Mouse (Mus musculus): ENCODE results near the gene Popdc2. TPM values are rescaled to one million over a fixed set of nuclear protein-coding genes. Genes with fewer than 3 reads are reported as not detected.
A peak's percentile ranks its signal among the peaks of the same experiment; 100 is the strongest.

Gene Popdc2
- total RNA-seq, 2 experiments from 2014 or later = 542 to 580 TPM

DNA sequence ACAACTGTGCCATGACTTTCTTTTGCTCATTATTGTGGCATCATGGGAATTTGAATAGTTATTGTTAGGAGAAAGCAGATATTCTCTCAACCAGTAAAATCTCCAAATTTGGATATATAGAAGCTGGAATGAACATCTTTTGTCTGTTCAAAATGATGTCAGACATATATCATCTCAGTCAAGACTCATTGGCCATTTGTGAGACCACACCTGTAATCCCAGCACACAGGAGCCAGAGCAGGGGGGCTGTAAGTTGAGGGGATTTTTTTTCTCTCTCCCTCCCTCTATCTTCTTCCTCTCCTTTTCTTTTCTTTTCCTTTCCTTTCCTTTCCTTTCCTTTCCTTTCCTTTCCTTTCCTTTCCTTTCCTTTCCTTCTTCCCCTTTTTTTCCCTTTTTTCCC lies 9.2 kb upstream of the Popdc2 start:
- intact Hi-C loops (cut with DNase I) = no loop called here
- no peak for DNase-seq

GRCm38 (mm10) chr16:38353642-38354041 lies 8.4 kb upstream of the Popdc2 start:
- intact Hi-C loops (cut with DNase I) = no loop called here

GRCm38 (mm10) chr16:38354185-38354913 lies 7.7 kb upstream of the Popdc2 start:
- DNase-seq = no peak
- intact Hi-C loops (cut with DNase I) = no loop called here

More at GRCm38 (mm10) chr16:38353642-38354041, 8.4 kb upstream of the Popdc2 start:
- DNase-seq = no peak

DNA sequence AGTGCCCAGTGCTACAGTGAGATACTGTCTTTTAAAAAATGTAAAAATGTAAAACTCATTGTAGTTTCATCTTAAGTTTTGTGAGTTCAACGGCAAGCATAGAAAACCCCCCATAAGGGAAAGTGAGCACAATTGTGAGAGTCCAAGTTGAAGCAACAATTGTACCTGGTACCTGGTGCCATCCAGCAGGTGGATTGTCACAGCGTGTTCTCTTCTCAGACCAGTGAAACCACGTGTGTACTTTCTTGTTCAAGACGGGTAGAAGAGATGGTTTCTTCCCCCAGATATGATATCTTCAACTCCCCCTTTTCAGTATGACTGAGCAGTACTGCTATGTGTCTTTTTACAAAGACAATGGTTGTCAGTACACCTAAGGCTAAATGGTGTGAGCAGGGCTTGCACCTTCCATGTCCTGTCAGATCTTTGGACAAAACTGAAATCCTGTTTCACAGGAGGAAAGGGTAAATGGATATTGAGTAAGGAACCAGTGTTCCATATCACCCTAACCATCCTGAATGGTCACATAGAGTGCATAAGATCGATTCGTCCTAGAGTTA lies 3.7 kb upstream of the Popdc2 start:
- intact Hi-C loops (cut with DNase I) = no loop called here

GRCm38 (mm10) chr16:38359241-38359640 lies 2.8 kb upstream of the Popdc2 start:
- intact Hi-C loops (cut with DNase I) = no loop called here
- no peak for DNase-seq

More for the DNA sequence above, 3.7 kb upstream of the Popdc2 start:
- no peak for DNase-seq

DNA sequence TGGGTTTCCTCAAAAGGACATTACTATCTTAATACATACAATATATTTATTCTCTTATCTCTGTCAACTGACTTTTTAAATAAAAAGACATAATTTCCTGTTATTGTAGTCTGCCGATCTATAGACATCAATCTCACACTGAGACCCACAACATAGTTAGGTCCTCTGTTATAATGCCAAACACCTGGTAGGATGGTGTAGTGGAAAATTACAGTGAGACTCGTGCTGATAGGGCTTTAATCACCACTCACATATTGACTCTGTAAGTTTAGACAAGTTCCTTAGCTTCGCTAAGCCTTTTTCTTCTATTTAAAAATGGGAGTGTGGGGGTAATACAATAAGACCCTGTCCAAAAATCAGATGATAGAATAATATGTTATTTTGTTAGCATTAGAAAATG lies 2.2 kb upstream of the Popdc2 start:
- intact Hi-C loops (cut with DNase I) = no loop called here

GRCm38 (mm10) chr16:38360317-38360716 lies 1.7 kb upstream of the Popdc2 start:
- no peak for DNase-seq

More for the DNA sequence above, 2.2 kb upstream of the Popdc2 start:
- no peak for DNase-seq

GRCm38 (mm10) chr16:38362493-38363255 lies 665 bp downstream of the Popdc2 start:
- DNase-seq = no peak
- intact Hi-C loops (cut with DNase I) = no loop called here

More at GRCm38 (mm10) chr16:38360317-38360716, 1.7 kb upstream of the Popdc2 start:
- intact Hi-C loops (cut with DNase I) = no loop called here

- intact Hi-C loops (cut with DNase I) = no loop called here
- no peak for DNase-seq
Measured at GRCm38 (mm10) chr16:38363256-38363595, 1.2 kb downstream of the Popdc2 start.

GRCm38 (mm10) chr16:38363657-38364056 lies 1.6 kb downstream of the Popdc2 start:
- intact Hi-C loops (cut with DNase I) = no loop called here
- no peak for DNase-seq

GRCm38 (mm10) chr16:38365390-38365789 lies 3.4 kb downstream of the Popdc2 start:
- no peak for DNase-seq
- intact Hi-C loops (cut with DNase I) = no loop called here

DNA sequence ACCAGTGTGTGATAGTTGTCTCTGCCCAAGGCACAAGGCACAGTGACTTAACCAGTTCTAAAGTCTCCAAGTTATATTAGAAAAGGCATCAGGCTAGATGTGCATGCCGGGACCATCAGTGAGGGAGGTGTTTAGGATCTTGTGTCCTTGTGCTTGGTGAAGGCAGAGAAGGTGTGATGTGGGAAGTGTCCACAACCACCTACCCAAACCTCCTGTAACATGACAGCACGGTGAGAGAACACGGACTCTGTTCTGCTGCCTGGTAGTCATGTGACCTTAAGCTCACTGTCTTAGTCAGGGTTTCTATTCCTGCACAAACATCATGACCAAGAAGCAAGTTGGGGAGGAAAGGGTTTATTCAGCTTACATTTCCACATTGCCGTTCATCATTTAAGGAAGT lies 4.2 kb downstream of the Popdc2 start:
- DNase-seq = no peak
- intact Hi-C loops (cut with DNase I) = no loop called here

DNA sequence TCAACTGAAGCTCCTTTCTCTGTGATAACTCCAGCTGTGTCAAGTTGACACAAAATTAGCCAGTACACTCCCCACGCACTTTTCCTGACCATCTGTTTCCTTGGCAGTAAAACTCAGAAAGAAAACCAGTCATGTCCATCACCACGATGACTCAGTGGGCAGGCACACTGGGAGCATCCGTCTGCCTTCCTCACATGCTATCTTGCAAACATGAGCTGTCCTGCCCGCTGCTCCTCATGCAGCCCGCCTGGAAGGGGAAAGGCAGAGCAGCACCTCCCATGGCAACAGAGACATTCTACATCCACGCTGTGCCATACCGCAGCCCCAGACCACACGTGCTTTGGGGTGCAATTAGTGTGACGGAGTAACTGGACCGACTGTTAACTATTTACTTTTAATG lies 6.3 kb downstream of the Popdc2 start:
- DNase-seq = peak; percentile 34 to 49
- intact Hi-C loops (cut with DNase I) = no loop called here

DNA sequence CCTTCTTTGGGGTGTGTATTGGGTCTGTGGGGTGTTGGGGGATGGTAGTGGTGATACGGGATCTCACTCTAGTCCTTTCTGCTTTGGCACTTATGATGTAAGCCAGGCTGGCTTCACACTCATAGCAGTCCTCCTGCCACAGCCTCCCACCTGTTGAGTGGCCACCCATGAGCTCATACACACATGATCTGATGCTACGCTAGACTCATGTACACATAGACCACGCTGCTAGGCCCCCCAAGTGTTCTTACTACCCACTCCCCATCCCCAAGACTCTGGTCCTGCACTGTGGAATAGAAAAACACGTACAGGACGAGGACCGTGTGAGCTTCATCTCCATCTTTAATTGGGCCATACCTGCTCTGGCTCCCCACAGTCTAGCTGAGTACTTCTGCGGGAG lies 7.0 kb downstream of the Popdc2 start:
- intact Hi-C loops (cut with DNase I) = no loop called here
- no peak for DNase-seq

GRCm38 (mm10) chr16:38369431-38369830 lies 7.4 kb downstream of the Popdc2 start:
- DNase-seq = no peak
- intact Hi-C loops (cut with DNase I) = no loop called here

DNA sequence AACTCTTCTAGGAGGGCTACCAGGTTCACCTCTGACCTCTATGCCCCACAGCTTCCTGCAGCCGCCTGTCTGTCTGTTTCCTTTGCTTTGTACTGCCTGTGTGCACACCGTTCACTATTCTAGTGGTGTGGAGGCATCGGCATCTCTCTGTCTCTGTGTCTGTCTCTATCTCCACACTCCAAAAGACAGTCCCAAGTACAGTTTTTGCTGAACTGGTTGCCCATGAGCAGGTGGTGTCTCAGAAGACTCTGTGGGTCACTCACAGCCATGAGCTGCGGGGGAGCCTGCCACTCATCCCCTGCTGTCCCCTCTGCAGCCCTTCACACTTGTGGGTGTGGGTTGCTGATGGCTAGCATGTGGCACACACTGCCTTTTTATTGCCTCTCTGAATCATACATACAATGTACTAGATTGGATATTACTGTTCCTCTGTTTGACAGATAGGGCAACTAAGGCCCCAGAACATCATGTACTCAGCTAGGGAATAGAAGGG lies 8.0 kb downstream of the Popdc2 start:
- no peak for DNase-seq
- intact Hi-C loops (cut with DNase I) = no loop called here

GRCm38 (mm10) chr16:38370633-38371374 lies 8.8 kb downstream of the Popdc2 start:
- intact Hi-C loops (cut with DNase I) = no loop called here
- peak in 1 of 2 experiments; percentile 55 for DNase-seq

DNA sequence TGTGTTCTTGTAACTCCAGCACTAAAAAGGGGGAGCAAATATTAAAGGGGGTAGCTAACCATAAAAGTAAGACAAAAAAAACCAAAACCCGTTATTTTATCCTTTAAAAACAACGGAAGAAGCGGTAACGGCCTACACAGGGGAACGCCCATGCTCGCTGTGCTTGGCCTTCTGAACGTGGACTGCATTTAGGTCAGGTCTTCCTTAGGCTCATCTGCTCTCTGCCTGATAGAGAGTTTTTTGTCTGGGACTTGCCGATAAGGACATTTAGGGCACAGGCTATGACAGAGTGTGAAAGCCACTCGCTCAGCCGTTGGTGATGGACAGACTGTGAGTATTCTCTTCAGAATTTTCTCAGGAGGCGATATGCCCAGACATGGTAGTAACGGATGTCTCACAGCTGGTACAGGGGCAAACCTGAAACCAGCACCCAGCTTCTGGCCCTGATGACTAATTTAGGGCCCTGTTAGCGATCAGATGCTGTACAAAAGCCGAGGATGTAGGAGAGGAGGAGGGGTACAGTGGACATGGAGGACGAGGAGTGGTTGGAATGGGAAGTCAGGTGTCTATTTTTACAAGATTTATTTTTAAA lies 9.8 kb downstream of the Popdc2 start:
- intact Hi-C loops (cut with DNase I) = no loop called here
- DNase-seq = no peak

- intact Hi-C loops (cut with DNase I) = no loop called here
- no peak for DNase-seq
Measured at GRCm38 (mm10) chr16:38372876-38373275, 10.9 kb downstream of the Popdc2 start.

GRCm38 (mm10) chr16:38373439-38373838 lies 11.4 kb downstream of the Popdc2 start:
- intact Hi-C loops (cut with DNase I) = no loop called here
- DNase-seq = no peak
